Mouse (Mus musculus): Measurements from ENCODE around the gene Ngp.
A peak's percentile ranks its signal among the peaks of the same experiment; 100 is the strongest.

Gene Ngp

GRCm38 (mm10) chr9:110436041-110436440, 16.5 kb downstream of the Ngp start:
- DNase-seq: no peak

GRCm38 (mm10) chr9:110440049-110440448, 20.5 kb downstream of the Ngp start:
- DNase-seq: no peak

- no peak for DNase-seq
Observed at GRCm38 (mm10) chr9:110440559-110440958, 21.0 kb downstream of the Ngp start.

GRCm38 (mm10) chr9:110448356-110448755, 28.8 kb downstream of the Ngp start:
- no peak for DNase-seq

- peak; percentile 61 for DNase-seq
Observed at GRCm38 (mm10) chr9:110448857-110449617, 29.5 kb downstream of the Ngp start.

GRCm38 (mm10) chr9:110452523-110452922, 33.0 kb downstream of the Ngp start:
- no peak for DNase-seq

GRCm38 (mm10) chr9:110457926-110458325, 38.4 kb downstream of the Ngp start:
- no peak for DNase-seq

- DNase-seq: no peak
Observed at GRCm38 (mm10) chr9:110459145-110459727, 39.7 kb downstream of the Ngp start.

- no peak for DNase-seq
Observed at GRCm38 (mm10) chr9:110460884-110461815, 41.6 kb downstream of the Ngp start.

- no peak for DNase-seq
Observed at GRCm38 (mm10) chr9:110462321-110462720, 42.8 kb downstream of the Ngp start.

GRCm38 (mm10) chr9:110463983-110464591, 44.5 kb downstream of the Ngp start:
- no peak for DNase-seq

- DNase-seq: no peak
Observed at GRCm38 (mm10) chr9:110465336-110465735, 45.8 kb downstream of the Ngp start.

GRCm38 (mm10) chr9:110466179-110466578, 46.6 kb downstream of the Ngp start:
- no peak for DNase-seq
